Mouse (Mus musculus) liver, adult 2 months (tissue): ENCODE data around the gene Dnhd1.

Experiments used
- CTCF ChIP-seq: fragments of 200-500 bp; IDR thresholded peaks from 2 replicates; pipeline ENCODE4 v1.5.1; 2011; ENCODE audit warnings: low read depth, low read length, control low read depth
- POLR2A ChIP-seq: fragments of 200-500 bp; IDR thresholded peaks from 2 replicates; pipeline ENCODE4 v1.6.1; 2011; ENCODE audit warnings: low read length, control low read depth; ENCODE audit not compliant: insufficient read depth; ENCODE audit errors: extremely low read depth

DNA sequence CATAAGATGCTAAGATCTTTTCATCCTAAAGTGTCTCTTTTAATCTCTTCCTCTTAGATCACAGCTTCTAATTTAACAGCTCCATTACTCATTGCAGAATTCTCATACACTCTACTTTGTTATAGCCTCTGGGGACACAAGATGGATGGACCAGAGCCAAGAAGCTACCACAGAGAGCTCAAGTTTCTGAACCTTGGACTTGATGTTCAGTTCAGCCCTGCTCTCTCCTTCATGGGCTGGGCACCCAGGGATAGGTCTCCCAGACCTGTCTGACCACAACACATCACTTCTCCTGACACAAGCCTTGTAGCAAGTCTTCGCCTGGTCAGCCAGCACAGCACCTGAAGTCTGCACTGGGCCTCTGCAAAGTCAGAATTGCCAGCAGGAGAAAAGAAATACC, 36.2 kb upstream of the Dnhd1 start:
- TF ChIP-seq POLR2A: no peak
- no peak for TF ChIP-seq CTCF
